15 mouse cellular contexts compared by ENCODE assay signal in genomic region chr7:73185591-73185990, GRCm38 (mm10).
A peak's percentile ranks its signal among the peaks of the same experiment; 100 is the strongest.
DNase-seq lines count a peak whose midpoint lies in the region; ATAC-seq and TF ChIP-seq lines count a peak whose summit lies in the region.
"Had no signal": no experiment of that assay in that cellular context is flagged by ENCODE, and none has a peak within 500 bp of the region (broad histone marks: within the 10 kb centered on the region; RNA-seq: fewer than 3 reads in every experiment).

No protein-coding gene starts in this region.

- DNase-seq in layer of hippocampus, adult 2 months (ENCODE audit: low spot score in 2 of 2): no peak
- no peak for DNase-seq in layer of hippocampus, postnatal 36 days
- DNase-seq in forebrain, postnatal 0 days: no peak
- peak; percentile 93 for DNase-seq in midbrain, embryonic 11.5 days (ENCODE audit: low spot score, missing footprints)
- DNase-seq in spleen, postnatal 14 days (ENCODE audit: low spot score in 2 of 2): no peak
- no peak for DNase-seq in cerebellum, postnatal 14 days
- DNase-seq in cerebellum, adult 18-20 months: no peak
- DNase-seq: adrenal gland, adult 2 months; gastrocnemius, adult 2 months; heart, postnatal 4 days; kidney, adult 9 months; thymus, adult 2 months had no signal

- no peak overlapping the region for H3K9ac ChIP-seq in forebrain, postnatal 0 days
- H3K9ac ChIP-seq in midbrain, embryonic 11.5 days (ENCODE audit: low read length): peak overlapping the region; percentile 46
- no peak overlapping the region for H3K9ac ChIP-seq in neural tube, embryonic 15.5 days (replicated peaks)
- H3K9ac ChIP-seq: lung, embryonic 15.5 days had no signal

- H3K4me3 ChIP-seq in layer of hippocampus, adult 2 months: no peak overlapping the region
- no peak overlapping the region for H3K4me3 ChIP-seq in forebrain, postnatal 0 days (ENCODE audit: low read depth, low read length)
- peak overlapping the region; percentile 15; the same call in 1 of the 2 replicates for H3K4me3 ChIP-seq in midbrain, embryonic 11.5 days (ENCODE audit: low read depth, low read length)
- no peak overlapping the region for H3K4me3 ChIP-seq in neural tube, embryonic 15.5 days (replicated peaks)
- H3K4me3 ChIP-seq: gastrocnemius, adult 2 months; lung, embryonic 15.5 days had no signal

- TF ChIP-seq CTCF in layer of hippocampus, adult 2 months (conservative IDR thresholded peaks at IDR 0.05): no peak
- TF ChIP-seq CTCF in forebrain, postnatal 0 days (IDR thresholded peaks at IDR 0.05; ENCODE audit: low read depth): no peak

- no peaks in the 10 kb centered on the region for H3K9me3 ChIP-seq in forebrain, postnatal 0 days (ENCODE audit: low read length)
- no peaks in the 10 kb centered on the region for H3K9me3 ChIP-seq in midbrain, embryonic 11.5 days (ENCODE audit: control insufficient read depth, low read length)
- no peaks in the 10 kb centered on the region for H3K9me3 ChIP-seq in neural tube, embryonic 15.5 days (replicated peaks)
- H3K9me3 ChIP-seq: lung, embryonic 15.5 days had no signal

- H3K27ac ChIP-seq in layer of hippocampus, adult 2 months: peak overlapping the region; percentile 85
- peak overlapping the region; percentile 70 for H3K27ac ChIP-seq in forebrain, postnatal 0 days (ENCODE audit: low read depth, low read length)
- H3K27ac ChIP-seq in midbrain, embryonic 11.5 days (ENCODE audit: low read depth, low read length): peak overlapping the region; percentile 97
- peak overlapping the region; percentile 72 for H3K27ac ChIP-seq in neural tube, embryonic 15.5 days (replicated peaks)
- H3K27ac ChIP-seq: gastrocnemius, adult 2 months; lung, embryonic 15.5 days had no signal

- H3K4me2 ChIP-seq in forebrain, postnatal 0 days (ENCODE audit: low read depth): no peak overlapping the region
- peak overlapping the region; percentile 39 for H3K4me2 ChIP-seq in midbrain, embryonic 11.5 days
- no peak overlapping the region for H3K4me2 ChIP-seq in neural tube, embryonic 15.5 days
- H3K4me2 ChIP-seq: heart, embryonic 11.5 days; lung, embryonic 15.5 days had no signal

- peaks cover 11% of the 10 kb centered on the region; the same call in 1 of the 2 replicates for H3K4me1 ChIP-seq in forebrain, postnatal 0 days (ENCODE audit: insufficient read depth)
- peaks cover 53% of the 10 kb centered on the region for H3K4me1 ChIP-seq in midbrain, embryonic 11.5 days (ENCODE audit: control insufficient read depth, insufficient read depth, low read length)
- peaks cover 12% of the 10 kb centered on the region; the same call in 1 of the 2 replicates for H3K4me1 ChIP-seq in neural tube, embryonic 15.5 days
- H3K4me1 ChIP-seq: lung, embryonic 15.5 days had no signal

- ATAC-seq in forebrain, postnatal 0 days: peak; percentile 5; the same call in 1 of the 2 replicates
- ATAC-seq in midbrain, embryonic 11.5 days (ENCODE audit: low FRiP score): peak; percentile 8; the same call in 1 of the 2 replicates
- peak; percentile 8 for ATAC-seq in neural tube, embryonic 15.5 days (ENCODE audit: low FRiP score)

- no peaks in the 10 kb centered on the region for H3K36me3 ChIP-seq in forebrain, postnatal 0 days (ENCODE audit: insufficient read depth)
- no peaks in the 10 kb centered on the region for H3K36me3 ChIP-seq in midbrain, embryonic 11.5 days (ENCODE audit: control insufficient read depth, insufficient read depth, low read length)
- H3K36me3 ChIP-seq in neural tube, embryonic 15.5 days: no peaks in the 10 kb centered on the region
- H3K36me3 ChIP-seq: lung, embryonic 15.5 days had no signal

- H3K27me3 ChIP-seq in forebrain, postnatal 0 days (ENCODE audit: insufficient read depth, low read length): no peaks in the 10 kb centered on the region
- no peaks in the 10 kb centered on the region for H3K27me3 ChIP-seq in midbrain, embryonic 11.5 days (ENCODE audit: control insufficient read depth, insufficient read depth, low read length)
- no peaks in the 10 kb centered on the region for H3K27me3 ChIP-seq in neural tube, embryonic 15.5 days (replicated peaks)
- H3K27me3 ChIP-seq: lung, embryonic 15.5 days had no signal

- WGBS in forebrain, postnatal 0 days: 69% methylated on average over 5 of the region's 5 CpGs
- 46% methylated on average over 5 of the region's 5 CpGs for WGBS in midbrain, embryonic 11.5 days
- 60% methylated on average over 5 of the region's 5 CpGs for WGBS in neural tube, embryonic 15.5 days
